Mouse (Mus musculus): ENCODE measurements around the gene Cfap299.
"Not testable (repeated sequence)": the region's sequence is repeated elsewhere in the genome, so short reads cannot be mapped to it uniquely, and the experiment has no call there.

Gene Cfap299

DNA sequence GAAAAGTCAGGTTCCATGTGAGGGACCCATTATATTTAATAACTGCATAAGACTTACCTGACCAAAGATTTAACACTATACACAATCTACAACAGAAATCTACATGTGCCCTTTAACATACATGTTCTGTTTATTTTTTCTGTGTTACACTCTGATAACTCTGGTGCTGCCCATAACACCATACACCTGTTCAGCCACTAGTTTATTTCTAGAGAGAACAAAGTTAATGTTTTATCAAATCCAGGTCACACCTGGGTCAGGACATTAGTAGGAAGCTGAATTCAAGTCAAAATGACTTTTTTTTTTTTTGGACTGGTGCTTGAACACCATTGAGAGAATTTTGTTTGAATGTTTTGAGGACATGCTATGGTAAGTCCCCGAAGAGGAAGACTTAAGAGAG, 194.7 kb downstream of the Cfap299 start:
- no peak for DNase-seq (ENCODE audit: low spot score)

DNA sequence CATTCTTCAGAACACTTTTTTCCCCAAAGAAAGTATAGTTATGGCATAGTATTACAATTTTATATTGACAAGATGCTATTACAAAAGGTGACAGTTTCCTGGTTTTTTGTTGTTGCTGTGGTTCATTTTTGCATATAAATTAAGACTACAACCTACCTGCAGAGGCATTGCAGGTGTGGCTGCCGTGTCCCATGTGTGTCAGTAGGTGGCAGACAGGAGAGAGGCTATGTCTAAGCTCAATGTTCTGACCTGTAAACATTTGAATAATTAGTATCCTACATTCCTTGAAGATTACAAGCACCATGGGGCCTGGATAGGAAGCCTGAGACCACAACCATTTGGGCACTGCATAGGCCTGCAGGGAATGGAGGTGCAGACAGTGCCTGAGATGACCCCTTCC, 212.2 kb downstream of the Cfap299 start:
- DNase-seq (ENCODE audit: low spot score) = no peak

DNA sequence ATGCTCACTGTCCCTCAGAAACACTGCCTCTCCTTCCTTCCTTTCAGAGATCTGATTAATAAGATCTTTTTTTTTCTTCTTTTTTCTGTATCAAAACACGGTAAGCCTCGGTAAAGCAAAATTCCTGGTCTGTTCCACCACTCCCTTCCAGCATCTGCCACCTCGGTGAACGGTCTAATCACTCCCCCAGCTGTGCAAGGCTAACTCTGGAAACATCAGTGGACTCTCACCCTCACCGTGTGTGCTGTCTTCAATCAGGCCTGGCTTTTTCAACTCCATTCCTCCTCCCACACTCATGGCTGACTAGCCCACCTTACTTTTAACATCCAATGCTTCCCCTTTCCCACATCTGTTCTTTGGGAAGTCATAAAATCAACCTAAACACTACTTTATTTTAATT, 221.2 kb downstream of the Cfap299 start:
- DNase-seq (ENCODE audit: low spot score) = no peak

DNA sequence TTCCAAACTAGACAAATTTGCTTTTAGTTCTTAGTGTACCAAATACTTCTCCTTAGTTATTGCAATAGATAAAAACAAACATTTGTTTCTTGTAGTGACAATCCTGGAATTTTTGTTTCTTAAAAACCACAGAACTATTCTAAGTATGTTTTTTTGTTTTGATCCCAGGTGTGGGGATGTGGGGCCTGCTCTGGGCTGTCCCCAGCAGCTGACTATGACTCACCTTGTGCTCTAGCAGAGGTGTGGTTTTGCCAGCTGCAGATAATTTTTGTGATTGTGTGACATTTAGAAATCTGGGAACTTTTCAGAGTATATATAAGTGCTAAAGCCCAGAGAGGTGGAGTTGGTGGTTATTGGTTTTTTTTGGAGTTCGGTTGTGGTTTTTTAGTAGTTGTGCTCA, 221.8 kb downstream of the Cfap299 start:
- no peak for DNase-seq (ENCODE audit: low spot score)

DNA sequence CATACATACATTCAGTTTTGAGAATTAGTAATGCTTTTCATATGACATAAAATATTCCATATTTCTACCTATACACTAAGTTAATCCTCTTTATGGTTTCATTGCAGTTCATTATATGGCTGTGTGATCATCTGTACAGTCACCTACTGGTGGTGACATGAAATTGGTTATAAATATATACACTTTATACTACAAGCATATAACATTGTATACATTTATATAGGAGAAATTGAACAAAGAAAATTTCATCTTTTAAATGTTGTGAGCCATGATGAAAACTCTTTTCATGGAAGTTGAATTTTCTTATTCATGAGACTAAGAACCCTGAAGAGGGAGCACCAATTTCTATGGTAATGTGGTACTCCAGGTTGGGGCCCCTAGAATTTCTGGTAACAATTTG, 223.3 kb downstream of the Cfap299 start, which contains the start of gene Gm11111:
Gene Gm11111 (plus strand): TSS at position 301 of the 400 bp plus-strand sequence.
- no peak for DNase-seq (ENCODE audit: low spot score)

DNA sequence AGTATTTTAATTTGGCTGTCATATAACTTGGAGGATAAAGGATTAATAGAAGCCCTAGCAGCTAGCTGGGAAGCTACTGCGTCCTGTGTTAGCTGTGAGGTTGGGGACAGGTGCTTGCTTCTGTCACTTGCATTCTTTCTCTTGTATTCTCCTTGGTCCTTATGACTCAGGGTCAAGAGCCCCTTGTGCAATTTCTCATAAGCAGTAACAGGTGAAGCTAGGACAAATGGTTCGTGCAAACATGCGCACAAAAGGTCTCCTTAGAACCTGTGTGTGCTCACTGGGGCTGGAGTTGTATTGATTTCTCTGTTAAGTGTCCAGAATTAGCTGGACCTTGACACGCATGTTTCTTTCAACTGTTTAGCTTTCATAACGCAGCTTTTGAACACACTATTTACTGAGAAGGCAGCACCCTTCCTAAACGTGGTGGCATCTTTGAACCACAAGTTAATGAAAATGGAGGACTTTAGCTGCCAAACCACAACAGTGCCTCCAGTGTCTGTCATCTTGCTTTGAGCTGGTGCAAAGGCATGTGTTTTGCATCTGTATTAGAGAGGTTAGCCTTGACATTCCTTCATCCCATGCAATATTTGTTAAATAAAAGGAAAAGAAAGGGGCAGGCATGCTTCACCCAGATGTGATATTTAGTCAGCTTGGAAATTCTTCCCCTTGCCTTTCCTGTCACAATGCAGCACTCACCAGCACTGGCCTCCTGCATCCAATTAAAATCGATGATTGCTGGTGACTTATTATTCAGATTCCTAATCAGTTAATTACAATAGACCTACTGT, 223.9 kb downstream of the Cfap299 start:
- DNase-seq (ENCODE audit: low spot score) = peak; percentile 20

DNA sequence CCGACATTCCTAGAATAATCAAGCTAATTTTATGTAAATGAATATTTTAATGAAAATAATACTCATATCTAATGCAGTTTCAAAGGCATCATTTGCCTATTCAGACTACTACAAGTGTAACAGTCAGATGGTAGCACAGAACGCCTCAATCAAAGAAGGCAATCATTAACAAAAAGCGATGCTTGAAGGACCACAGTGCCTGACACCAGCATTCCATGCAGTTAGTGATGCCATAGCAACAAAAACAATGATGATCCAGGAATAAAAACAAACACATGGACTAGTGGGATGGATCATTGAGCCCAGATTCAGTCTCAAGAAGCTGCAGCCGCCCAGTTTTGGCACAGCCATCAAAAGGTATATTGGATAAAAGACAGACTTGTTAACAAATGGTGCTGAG, 232.2 kb downstream of the Cfap299 start:
- DNase-seq (ENCODE audit: low spot score) = no peak

DNA sequence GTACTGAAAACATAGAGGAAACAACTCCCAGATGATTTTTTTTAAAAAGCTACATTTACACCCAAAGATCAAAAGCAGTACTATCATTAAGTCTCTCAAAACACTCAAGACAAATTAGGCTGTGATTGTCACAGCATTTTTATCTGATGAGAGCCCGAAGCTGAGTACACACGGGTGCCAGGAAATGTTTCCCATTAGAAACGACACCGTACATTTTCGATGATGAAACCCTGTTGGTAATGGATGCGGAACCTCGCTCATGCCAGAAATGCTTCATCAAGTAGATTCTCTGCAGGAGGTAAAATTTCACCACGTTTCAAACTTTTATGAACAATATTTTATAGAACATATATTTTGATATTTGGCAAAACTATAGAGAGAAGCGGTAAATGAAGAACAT, 233.7 kb downstream of the Cfap299 start:
- no peak for DNase-seq (ENCODE audit: low spot score)

DNA sequence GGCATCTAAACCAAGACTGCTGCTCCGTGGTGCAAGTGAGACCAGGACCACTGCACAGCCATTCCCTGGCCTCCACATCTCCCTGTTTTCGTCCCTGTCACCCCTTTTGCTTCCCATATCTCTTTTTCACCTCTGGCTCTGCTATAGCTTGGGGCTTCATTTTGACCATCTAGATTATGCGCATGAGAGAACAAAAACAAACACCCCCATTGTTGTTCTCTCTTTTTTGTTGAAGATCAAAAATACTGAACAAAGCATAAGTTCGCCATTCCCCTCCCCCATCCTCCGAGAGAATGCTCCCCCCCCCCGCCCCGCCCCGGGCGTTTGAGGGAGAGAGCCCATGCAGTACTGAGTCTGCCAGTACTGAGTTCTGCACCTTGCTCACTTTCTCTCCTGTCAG, 234.7 kb downstream of the Cfap299 start:
- peak; percentile 34 for DNase-seq (ENCODE audit: low spot score)

DNA sequence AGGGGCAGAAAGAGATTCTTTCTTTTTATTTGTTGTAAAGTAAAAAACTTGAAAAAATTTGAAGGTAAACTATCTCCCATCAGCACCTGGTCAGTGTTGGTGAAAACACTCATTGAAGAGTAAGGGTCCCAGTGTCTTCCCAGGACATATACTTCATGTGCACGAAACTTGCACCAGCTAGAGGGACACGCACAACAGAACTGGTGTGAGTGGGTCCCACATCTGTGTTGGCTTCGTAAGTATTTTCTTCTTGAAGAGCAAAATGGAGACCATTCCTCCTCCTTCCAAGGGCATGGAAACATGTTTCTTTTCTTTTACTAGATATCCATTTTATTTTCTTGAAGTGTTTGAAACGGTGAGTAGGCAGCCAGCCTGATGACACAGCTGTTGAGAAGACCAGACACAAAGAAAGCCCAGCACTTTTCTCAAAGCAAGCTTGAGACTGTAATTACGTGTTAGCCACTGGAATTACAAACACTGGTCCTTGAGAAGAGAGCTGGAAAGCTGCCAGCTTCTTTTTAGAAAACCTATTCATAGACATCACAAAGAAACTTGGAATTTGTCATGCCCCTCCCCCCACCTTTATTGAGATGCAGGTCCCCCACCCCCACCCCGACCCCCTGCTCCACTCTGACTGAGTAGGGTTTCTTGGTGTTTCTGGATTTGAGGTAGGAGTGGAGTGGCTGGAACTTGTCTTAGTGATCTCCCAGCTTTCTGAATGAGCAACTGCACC, 237.5 kb downstream of the Cfap299 start:
- DNase-seq (ENCODE audit: low spot score) = peak; percentile 34

DNA sequence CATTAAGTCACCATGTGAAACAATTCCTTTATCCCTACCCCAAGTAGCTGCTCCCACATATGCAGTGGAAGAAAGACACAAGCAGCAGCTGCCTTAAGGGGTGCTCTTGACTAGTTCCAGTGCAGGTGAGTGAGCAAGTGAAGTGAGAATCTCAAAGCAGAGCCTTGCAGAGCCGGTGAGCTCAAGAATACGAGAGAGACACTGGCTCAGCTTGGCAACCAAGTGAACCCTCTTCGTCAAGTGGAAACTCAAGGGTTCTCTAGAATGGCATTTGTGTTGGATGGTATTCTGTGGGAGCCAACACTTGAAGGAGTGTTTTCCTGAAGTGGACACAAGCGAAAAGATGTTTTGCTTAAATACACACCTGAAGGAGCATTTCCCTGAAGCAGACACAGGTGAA, 239.4 kb downstream of the Cfap299 start:
- no peak for DNase-seq (ENCODE audit: low spot score)

DNA sequence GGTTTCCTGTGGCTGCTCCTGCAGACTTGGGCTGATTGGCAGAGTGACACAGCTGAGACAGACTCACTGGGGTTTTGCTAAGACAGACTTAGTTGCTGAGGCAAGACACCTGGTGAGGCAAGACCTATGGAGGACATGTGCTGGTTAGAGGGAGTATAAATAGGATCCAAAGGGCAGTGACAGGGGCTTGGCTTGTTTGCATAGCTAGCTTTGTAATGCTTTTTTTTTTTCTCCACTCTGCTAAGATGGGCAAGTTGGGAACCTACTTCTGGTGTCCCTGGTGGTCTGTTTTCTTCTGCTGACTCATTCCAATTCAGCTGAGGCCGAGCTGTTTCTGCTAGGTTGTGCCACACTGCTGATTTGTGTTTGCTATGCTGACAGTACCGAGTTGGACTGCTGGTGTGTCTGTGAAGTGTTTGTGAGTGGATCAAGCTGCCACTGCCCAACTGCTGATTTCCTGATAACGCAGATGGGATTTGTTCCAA, 240.0 kb downstream of the Cfap299 start:
- DNase-seq (ENCODE audit: low spot score) = no peak

DNA sequence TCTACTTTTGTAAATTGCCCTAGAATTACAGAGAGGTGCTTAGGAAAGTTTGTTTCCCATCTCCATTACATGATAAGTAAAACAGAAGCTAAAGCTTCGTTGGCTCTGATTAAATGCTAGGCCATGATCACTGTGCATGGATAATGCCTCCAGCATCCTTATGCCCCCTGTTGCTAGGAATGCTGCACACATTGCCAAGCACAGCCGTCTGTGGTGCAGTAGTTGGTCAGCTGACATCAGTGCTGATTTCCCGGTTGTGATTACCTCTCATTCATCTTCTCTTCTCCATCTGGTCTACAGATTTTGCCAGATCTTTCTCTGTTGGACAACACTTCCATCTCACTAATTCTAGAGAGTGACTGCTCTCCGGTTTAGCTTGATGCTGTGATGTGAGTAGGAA, 243.3 kb downstream of the Cfap299 start:
- no peak for DNase-seq (ENCODE audit: low spot score)

DNA sequence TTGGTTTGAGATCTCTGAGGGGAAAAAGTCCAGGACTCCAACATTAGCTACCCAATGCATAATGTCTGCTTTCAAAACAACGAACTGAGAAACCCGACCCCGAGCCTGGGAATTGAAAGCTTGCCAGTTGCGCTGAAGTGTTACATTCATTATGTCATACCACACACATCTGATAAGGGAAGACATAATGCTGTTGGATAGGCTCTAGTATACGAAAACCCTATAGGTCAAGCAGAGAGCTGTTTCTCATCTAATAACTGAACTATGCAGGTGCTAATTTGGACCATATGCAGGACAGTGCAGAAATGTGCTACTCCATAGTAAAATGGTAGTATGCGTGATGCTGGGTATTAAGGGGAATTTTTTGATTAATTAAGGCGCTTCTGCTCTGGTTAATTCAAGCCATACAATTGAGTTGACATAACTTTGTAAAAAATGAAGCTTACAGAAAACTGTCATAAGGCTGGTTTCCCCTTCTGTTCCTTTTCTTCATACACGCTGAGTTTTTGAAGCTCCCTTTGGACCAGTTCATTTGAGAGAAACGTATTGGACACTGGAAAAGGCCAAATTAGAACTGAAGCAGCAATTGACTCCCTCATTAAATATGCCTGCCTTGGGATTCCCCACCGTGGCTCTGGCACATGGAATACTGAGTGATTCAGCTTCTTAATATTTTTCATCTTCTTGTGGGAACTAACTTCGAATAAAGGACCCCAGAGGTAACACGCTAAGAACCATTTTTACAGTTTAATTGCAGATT, 245.8 kb downstream of the Cfap299 start:
- peak; percentile 20 for DNase-seq (ENCODE audit: low spot score)

DNA sequence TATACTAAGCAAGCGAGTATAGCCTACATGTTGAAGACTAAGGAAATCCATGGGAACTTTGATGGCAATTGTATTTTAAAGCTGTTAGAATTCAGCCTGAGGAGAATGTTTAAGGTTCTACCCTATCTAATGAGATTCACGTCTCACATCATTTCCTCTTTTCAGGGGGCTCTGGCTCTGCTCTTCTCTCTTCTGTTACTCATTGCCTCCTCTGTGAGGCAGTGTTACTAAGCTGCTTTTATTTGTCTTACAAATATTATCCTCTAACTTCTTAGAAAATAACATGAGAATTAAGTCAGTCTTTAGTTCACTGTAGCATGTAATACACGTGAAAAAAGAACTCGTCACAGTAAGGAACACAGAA, 246.3 kb downstream of the Cfap299 start:
- DNase-seq (ENCODE audit: low spot score) = no peak

DNA sequence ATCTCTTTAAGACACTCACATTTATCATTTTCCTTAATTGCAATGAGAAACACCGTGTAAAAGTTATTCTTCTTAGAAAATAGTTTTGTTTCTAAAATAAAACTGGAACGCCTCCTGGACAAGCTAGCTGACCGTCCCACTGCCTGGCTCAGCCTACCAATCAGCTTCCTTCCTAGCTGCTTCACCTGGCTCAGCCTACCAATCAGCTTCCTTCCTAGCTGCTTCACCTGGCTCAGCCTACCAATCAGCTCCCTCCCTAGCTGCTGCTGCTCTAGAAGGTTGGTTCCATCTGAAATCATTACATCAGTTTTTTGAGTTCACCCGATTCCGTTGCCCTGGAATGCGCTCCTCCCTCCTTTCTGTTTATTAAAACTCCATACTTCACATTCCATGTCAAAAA, 247.4 kb downstream of the Cfap299 start:
- not testable (repeated sequence) for DNase-seq (ENCODE audit: low spot score)

DNA sequence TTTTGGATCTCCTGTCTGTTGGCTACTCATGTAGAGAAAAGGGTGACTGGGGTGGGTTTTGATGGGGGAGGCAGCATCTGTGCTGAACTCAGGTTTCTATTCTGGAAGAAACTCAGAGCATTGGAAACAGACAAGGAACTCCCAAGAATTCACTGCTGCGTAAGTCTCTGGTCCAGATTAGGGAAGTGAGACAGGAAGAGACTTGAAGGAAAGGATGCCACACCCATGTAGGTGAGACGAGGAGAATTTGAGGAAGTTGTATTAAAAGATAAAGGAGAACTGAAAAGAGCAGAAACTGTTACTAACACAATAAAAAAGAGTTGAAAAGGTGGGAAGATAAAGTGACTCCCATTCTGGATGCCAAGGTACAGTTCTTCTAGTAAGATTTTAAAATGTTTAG, 249.3 kb downstream of the Cfap299 start:
- DNase-seq (ENCODE audit: low spot score) = no peak

DNA sequence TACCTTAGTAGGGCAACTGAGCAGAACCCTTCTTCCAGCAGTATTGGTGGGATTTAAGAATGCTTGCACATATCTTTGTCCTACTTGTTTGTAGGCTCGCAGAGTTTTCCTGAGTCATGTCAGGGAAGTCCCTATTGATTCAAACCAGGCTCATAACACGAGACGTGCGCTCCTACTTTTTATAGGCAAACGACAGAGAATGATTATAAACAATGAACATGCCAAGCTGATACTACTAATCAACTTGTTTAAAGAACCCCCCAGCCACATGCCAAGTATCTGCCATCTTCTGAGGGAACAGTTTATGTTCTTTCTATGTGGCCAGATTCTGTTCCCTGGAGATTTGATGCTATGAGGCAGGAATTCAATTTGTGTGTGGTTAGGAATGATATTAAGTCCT, 251.7 kb downstream of the Cfap299 start:
- DNase-seq (ENCODE audit: low spot score) = no peak

DNA sequence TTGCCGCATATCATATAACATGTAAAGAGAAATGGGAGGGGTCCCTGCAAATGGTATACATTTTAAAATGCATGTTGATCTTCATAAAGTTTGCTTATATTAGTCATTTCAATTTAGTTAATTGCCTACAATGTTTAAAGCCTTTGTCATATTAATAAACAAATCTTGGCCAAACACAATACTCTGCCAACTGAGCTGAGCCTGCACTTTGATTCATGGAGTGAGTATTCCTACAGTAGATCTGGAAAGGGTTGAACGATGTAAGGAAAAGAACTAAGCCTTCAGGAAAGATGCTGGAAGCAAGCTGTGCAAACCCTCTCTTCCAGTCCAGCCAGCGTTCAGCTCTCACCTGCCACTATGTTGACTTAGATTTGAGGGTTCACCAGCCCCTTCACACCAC, 252.9 kb downstream of the Cfap299 start:
- no peak for DNase-seq (ENCODE audit: low spot score)

DNA sequence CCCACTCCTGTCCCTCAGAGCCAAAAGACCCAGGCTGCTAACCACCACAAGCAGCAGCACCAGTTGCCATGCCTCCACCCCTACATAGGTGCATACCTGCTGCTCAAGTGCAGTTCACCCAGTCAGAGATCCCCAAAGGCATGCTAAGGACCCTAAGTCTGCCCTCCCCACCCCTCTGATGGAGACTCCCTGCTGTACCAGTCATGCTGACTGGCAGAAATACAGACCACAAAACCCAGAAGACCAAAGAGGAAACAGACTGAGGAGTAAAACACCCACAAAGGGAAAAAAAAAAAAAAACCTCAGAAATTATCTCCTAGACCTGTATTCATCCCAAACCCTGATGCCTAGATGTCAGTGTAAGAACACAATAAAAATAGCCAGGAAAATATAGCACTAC, 256.8 kb downstream of the Cfap299 start:
- no peak for DNase-seq (ENCODE audit: low spot score)

DNA sequence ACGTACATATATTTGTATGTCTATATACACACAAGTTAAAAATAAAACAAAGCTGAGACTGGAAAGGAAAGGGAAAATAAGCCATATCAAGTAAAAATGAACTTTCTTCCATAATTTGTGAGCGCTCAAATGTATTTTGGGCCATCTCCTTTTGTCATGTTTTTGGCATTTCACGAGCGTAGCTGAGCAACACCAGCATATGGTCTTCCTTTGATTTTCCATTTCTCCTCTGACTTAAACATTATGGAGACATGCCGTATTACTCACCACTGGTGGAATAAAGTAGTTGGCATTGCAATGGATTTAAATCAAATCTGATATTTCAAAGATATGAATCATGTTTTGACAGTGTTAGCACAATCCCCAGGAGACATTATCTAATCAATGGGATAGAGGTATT, 284.4 kb downstream of the Cfap299 start:
- DNase-seq (ENCODE audit: low spot score) = no peak

DNA sequence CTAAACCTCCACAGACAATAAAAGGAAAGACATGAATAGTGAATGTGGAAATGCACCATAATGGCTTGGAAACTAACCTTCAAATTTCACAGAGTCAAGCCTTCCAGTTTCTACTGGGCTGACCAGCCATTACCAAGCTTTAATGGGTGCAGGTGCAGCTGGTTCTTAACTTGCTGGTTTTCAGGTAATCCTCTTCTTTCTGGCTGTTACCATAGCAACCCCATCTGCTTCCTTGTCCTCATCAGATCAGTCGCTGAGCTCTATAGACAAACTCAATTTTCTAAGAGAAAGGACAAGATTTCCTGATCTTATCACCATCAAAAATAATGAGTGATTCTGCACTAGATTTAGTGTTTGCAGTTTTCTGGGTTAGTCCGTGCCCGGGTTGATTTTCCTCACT, 287.8 kb downstream of the Cfap299 start:
- no peak for DNase-seq (ENCODE audit: low spot score)

DNA sequence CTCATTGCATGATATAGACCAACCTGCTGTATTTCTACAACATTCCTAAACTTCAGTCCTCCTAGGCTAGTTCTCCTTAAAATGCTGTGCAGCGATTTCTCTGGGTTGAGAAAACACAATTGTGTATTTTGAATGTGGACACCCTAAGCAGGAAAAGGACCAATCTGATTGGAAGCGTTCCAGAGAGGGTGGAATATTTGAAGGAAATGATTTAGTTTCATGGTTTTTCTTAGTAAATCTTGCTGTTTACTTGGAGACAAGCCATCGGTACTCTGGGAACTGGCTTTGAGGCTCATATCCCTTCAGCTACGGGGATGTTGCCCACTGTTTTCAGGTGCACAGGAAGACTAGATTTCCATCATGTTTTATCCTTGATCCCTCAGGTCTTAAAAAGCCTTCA, 288.3 kb downstream of the Cfap299 start:
- no peak for DNase-seq (ENCODE audit: low spot score)

Data from retina, embryonic 14.5 days (tissue).